Mouse (Mus musculus) hindbrain, postnatal 0 days (tissue): ENCODE data around the gene Cdh7. TPM values are rescaled to one million over a fixed set of nuclear protein-coding genes. Genes with fewer than 3 reads are reported as not detected.
A peak's percentile ranks its signal among the peaks of the same experiment; 100 is the strongest.

Experiments
- ATAC-seq: fragments of 200-750 bp; cut with Nextera tagmentation; 2 replicates; pipeline ENCODE4 v1.8.0; 2017; ENCODE audit warnings: mild to moderate bottlenecking, moderate TSS enrichment, moderate library complexity
- DNase-seq: peaks from one replicate; pipeline ENCODE4 v3.0.0-alpha.2; 2015; ENCODE audit warnings: low spot score
- H3K27ac ChIP-seq: fragments of 300-500 bp; sonication (generic); 2 replicates; pipeline ENCODE4 v1.5.1; 2014; ENCODE audit warnings: mild to moderate bottlenecking
- H3K27me3 ChIP-seq: fragments of 300-500 bp; sonication (generic); 2 replicates; pipeline ENCODE4 v1.6.1; 2014; ENCODE audit warnings: low read length, mixed read lengths; ENCODE audit not compliant: insufficient read depth
- H3K36me3 ChIP-seq: fragments of 300-500 bp; sonication (generic); 2 replicates; pipeline ENCODE4 v1.6.1; 2014; ENCODE audit warnings: low read length, mixed read lengths; ENCODE audit not compliant: insufficient read depth
- H3K4me1 ChIP-seq: fragments of 300-500 bp; sonication (generic); 2 replicates; pipeline ENCODE4 v1.6.1; 2014; ENCODE audit warnings: antibody characterized with exemption, low read length, mixed read lengths; ENCODE audit not compliant: insufficient read depth
- H3K4me2 ChIP-seq: fragments of 300-500 bp; sonication (generic); 2 replicates; pipeline ENCODE4 v1.6.1; 2014; ENCODE audit warnings: low read depth, mild to moderate bottlenecking, low read length, moderate library complexity, mixed read lengths
- H3K4me3 ChIP-seq: fragments of 300-500 bp; sonication (generic); 2 replicates; pipeline ENCODE4 v1.5.1; 2014; ENCODE audit warnings: low read length
- H3K9ac ChIP-seq: fragments of 300-500 bp; sonication (generic); replicated peaks from 2 replicates; pipeline ENCODE4 v1.6.1; 2014; ENCODE audit warnings: mild to moderate bottlenecking, low read length, moderate library complexity, mixed read lengths
- H3K9me3 ChIP-seq: fragments of 300-500 bp; sonication (generic); 2 replicates; pipeline ENCODE4 v1.6.1; 2016; ENCODE audit warnings: low read length, mixed read lengths
- CTCF ChIP-seq: IDR thresholded peaks from 2 replicates; pipeline ENCODE4 v1.5.1; 2016; ENCODE audit warnings: antibody characterized with exemption, control low read depth, low read depth
- WGBS: fragments of 180-500 bp; shearing (Covaris S2); extraction: QIAGEN DNeasy Blood & Tissue Kit; methylation state at CpG from one replicate; pipeline ENCODE4 v1.1.7; 2014; 5-methylcytosine and 5-hydroxymethylcytosine counted together
- polyA plus RNA-seq: library from polyadenylated mRNA; unstranded; fragments of >200 nt; fragmentation: Nextera tagmentation; extraction: Ambion mirVana; gene quantifications from 2 replicates; pipeline ENCODE4 v1.2.1, GENCODE M21; 2015
- total RNA-seq: library from RNA; depleted of rRNA; stranded (reverse); fragments of >200 nt; gene quantifications from 2 replicates; pipeline ENCODE4 v1.2.3, GENCODE M21; 2014; rRNA removed

Cdh7 gene
- total RNA-seq (36.1 and 47.6 TPM in 2 replicates), polyA plus RNA-seq (18.3 and 19.9 TPM in 2 replicates)

DNA sequence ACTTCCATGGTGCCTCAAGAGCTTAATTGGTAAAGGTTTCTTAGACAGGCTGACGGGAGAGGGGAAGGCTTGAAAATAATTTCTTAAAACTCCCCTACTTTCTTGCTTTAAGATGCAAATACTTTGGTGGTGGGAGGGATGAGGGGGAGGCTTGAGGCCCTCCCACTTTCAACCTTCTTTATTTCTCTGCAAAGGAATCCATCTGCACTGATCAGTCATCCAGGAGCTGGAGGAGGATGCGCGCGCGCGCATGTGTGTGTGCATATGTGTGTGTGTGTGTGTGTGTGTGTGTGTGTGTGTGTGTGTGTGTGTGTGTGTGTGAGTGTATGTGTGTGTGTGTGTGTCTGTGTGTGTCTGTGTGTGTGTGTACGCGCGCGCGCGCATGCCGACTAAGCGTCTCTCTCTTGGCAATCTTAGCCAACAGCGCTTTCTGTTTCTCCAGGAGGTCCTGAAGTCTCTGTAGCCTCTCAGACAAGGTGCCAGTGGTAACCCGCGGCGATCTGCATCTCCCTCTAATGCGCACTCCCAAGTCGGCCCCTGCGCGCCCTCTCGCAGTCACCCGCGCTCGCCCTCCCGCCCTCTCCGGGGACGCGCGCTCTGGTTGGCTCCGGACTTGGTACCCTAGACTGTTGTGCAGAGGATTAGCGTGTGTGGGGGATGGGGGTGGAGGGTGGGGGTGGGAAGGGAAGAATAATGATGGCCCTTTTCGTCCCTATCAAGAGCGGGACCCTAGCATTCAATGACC, at the start of gene Cdh7:
Cdh7 (plus strand) TSS at position 368 of the 745 bp plus-strand sequence.
- DNase-seq: peak; percentile 78
- ATAC-seq: peak; percentile 91
- H3K4me2 ChIP-seq: peak within 1 kb of the TSS; percentile 75
- WGBS: under 1% methylated on average over 35 of the region's 35 CpGs
- H3K9me3 ChIP-seq: no peaks in the 10 kb centered on the region
- H3K27ac ChIP-seq: peak within 1 kb of the TSS; percentile 90
- no peak for TF ChIP-seq CTCF
- H3K36me3 ChIP-seq: no peaks in the 10 kb centered on the region
- no peaks in the 10 kb centered on the region for H3K4me1 ChIP-seq
- peak within 1 kb of the TSS; percentile 70 for H3K4me3 ChIP-seq
- no peaks in the 10 kb centered on the region for H3K27me3 ChIP-seq
- H3K9ac ChIP-seq: peak within 1 kb of the TSS; percentile 67

DNA sequence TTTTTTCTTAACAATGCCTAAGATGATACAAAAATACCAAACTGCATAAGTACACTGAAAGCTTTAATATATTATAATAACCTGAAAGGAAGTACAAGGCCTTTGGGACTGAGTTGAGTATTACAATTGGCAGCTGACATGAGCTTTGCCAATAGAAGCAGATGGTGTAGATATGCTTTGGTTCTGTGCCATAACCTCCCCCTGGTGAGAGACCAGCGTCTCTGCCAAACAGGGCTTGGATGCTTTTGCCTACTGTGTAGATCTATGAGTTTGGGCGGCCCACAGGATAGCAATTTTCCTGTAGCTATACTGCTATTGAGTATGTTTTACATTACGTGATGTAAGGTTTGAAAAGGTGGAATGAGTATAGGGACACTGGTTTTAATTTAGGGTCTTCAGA, 49.6 kb upstream of the Cdh7 start:
- peak; percentile 82 for ATAC-seq
- Histone ChIP-seq H3K9me3 (no peaks in the 10 kb centered on the region), H3K27ac (no peak overlapping the region), H3K4me2 (no peak overlapping the region), H3K36me3 (no peaks in the 10 kb centered on the region), H3K4me3 (no peak overlapping the region), H3K9ac (no peak overlapping the region), H3K4me1 (no peaks in the 10 kb centered on the region), H3K27me3 (no peaks in the 10 kb centered on the region)
- no peak; the same call in 1 of the 2 replicates for TF ChIP-seq CTCF
- 62% methylated on average over 3 of the region's 3 CpGs for WGBS
- DNase-seq: peak; percentile 75

DNA sequence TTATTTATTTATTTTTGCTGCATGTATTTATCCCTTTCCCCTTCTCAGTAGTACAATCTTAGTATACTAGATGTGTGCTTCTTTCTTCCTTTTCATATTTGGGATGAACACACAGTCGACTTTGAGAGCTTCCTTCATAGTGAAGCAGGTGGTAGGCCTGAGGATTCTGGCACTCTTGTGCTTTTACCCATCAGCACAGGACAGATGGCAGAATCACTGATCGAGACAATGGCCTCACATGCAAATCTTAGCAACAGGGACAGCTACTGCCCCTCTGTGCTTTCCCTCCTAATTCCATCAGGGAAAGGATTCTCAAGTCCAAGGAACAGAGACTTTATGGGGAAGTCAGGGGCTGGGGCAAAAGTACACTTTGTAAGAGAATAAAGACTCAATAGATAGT, 33.7 kb upstream of the Cdh7 start:
- ATAC-seq (peak; percentile 83), DNase-seq (peak; percentile 71)
- H3K9me3 ChIP-seq: no peaks in the 10 kb centered on the region
- WGBS: 31% methylated on average over 2 of the region's 2 CpGs
- no peak overlapping the region for H3K4me2 ChIP-seq
- no peaks in the 10 kb centered on the region for H3K36me3 ChIP-seq
- no peaks in the 10 kb centered on the region for H3K27me3 ChIP-seq
- no peak for TF ChIP-seq CTCF
- H3K4me3 ChIP-seq: no peak overlapping the region
- H3K4me1 ChIP-seq: no peaks in the 10 kb centered on the region
- no peak overlapping the region for H3K9ac ChIP-seq
- no peak overlapping the region for H3K27ac ChIP-seq

DNA sequence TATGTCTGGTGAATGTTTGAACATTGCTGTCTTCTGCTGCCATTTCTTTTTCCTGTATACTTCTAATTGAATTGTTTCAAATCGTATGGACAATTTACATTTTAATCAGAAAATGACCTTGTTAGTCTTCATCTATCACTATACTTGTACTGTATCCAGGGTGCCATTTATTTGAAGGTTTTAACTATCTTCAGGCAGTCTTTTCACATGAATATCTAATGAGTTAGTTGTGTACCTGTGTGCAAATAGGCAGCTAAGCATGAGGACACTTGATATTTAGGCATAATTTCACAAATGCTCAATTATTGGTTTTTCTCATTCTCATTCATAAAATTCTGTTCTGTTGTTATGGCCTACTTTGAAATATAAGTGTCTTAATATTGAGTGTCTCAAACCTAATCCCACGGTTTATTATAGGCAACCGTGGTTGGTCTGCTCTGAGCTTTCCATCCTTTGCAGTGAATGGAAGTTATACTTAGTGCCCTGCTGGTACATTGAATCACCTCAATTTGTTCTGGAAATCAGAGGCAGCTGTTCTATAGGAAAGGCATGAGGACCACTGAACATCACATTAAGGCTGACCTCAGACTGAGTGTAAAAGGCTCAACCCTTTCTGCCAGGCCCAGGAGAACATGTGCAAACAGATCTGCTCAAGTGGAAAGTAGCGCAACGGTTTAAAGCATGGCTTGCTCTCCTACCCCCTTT, 10.4 kb upstream of the Cdh7 start:
- no peak for DNase-seq
- H3K27me3 ChIP-seq: no peaks in the 10 kb centered on the region
- WGBS: 35% methylated on average over 5 of the region's 5 CpGs
- H3K36me3 ChIP-seq: no peaks in the 10 kb centered on the region
- no peak for TF ChIP-seq CTCF
- no peak overlapping the region for H3K4me2 ChIP-seq
- no peak overlapping the region for H3K4me3 ChIP-seq
- ATAC-seq: no peak
- no peak overlapping the region for H3K9ac ChIP-seq
- no peak overlapping the region for H3K27ac ChIP-seq
- no peaks in the 10 kb centered on the region for H3K9me3 ChIP-seq
- H3K4me1 ChIP-seq: no peaks in the 10 kb centered on the region

DNA sequence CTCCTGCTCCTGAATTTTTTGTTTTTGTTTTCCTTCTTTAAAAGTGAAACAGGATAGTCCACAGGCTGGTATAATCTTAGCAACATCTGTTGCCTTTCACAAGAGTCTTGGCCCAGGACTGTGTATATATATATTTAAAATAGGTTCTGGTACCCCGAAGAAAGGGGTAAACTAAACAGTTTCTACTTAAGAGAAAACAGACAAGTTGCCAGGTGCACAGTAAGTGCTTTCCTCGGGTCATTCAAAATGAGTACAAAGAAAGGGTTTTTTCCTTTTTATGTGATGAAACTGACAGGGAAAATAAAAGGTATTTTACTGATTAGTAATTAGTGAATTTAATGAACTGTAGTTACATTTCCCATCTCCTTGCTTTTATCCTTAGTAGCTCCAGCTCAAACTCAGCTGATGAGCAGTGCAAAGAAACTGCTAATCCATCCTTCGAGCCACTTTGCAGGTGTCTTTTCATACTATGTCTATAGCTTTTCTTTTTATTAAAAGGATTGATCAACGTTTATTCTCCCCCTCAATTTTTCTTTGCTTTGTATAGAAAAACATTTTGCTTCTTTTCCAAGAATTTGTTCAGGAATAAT, 9.7 kb upstream of the Cdh7 start:
- Histone ChIP-seq H3K27me3 (no peaks in the 10 kb centered on the region), H3K4me1 (no peaks in the 10 kb centered on the region), H3K27ac (no peak overlapping the region), H3K36me3 (no peaks in the 10 kb centered on the region), H3K4me2 (no peak overlapping the region), H3K4me3 (no peak overlapping the region), H3K9ac (no peak overlapping the region), H3K9me3 (no peaks in the 10 kb centered on the region)
- 47% methylated on average over 4 of the region's 4 CpGs for WGBS
- ATAC-seq (no peak), DNase-seq (no peak)
- TF ChIP-seq CTCF: no peak

DNA sequence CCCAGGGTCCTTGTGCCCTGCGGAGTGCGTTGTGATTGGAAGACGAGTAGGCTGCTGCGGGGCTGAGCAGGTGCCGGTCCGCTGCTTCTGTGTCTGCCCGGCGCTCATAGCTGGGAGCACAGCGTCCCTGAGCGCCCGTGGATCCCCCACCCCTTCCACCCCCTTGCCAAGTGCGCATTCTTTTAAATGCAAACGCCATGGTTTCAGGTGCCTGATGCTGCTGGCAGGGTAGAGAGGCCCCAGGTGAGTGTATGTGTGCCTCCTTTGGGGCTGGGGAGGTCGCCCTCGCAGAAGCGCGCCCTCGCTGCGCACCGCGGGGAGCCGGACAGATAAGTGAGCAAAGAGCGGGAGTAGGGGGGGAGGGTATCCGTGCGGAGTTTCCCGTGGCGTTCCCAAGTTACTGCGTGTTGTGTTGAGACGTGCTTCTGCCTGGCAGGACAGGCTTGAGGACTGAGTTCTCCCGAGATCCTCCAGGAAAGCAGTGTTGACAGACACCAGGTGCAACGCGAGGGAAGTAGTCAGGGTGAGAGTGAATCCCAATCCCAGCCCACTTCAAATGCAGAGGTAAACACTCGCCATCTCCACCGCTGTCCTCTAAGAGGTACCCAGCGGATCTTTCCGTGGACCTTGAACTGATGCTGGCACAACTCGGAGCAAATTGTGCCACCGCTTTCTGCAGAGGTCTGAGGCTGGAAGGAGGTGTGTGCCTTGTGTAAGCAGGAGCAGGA, 742 bp downstream of the Cdh7 start:
- Histone ChIP-seq H3K4me1 (no peaks in the 10 kb centered on the region), H3K27me3 (no peaks in the 10 kb centered on the region), H3K36me3 (no peaks in the 10 kb centered on the region), H3K4me3 (peak overlapping the region; percentile 70), H3K9ac (peak overlapping the region; percentile 67), H3K4me2 (peak overlapping the region; percentile 75), H3K9me3 (no peaks in the 10 kb centered on the region), H3K27ac (peak overlapping the region; percentile 90)
- DNase-seq: peak; percentile 64
- no peak for TF ChIP-seq CTCF
- under 1% methylated on average over 36 of the region's 38 CpGs for WGBS
- peak; percentile 89 for ATAC-seq
